Mouse (Mus musculus) right cerebral cortex, postnatal 25 days (tissue): Measurements from ENCODE around the gene Get4.

Experiments
- DNase-seq: peaks from one replicate; pipeline ENCODE4 v3.0.0; 2022

The Get4 gene

DNA sequence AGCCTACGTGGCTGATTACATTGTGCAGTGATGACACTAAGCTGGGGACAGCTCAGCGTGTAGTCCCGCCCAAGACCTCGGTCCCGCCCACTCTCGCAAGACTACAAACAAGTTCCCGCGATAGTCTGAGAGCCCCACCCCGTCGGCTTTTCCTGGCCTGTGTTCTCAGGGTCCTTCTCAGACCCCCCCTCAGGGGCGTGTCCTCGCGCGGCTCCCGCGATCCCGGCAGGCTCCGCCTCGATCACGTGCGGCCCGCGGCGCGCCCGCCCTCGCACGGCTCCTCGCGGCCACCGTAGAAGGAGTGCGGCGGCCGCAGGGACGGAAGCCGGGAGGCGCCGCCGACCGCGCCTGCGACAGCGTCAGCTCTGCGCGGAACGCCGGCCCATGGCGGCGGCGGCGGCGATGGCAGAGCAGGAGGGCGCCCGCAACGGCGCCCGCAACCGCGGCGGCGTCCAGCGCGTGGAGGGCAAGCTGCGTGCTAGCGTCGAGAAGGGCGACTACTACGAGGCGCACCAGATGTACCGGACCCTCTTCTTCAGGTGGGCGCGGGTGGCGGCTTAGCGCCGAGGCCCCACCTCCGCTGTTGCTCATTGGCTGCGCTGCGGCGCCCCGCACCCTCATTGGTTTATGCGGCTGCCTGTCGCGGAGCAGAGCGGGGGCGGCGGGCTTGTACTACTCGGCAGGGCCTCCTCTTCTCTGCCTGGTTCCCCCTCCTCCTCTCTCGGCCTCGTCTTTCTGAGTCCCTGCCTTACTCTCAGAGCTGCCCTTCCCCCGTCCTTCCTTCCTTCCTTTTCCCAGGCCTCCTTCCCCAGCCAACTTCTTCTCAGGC, at the start of gene Get4:
Gene Get4 (plus strand): TSS at position 244 of the 829 bp plus-strand sequence.
- peak; percentile 98 for DNase-seq

DNA sequence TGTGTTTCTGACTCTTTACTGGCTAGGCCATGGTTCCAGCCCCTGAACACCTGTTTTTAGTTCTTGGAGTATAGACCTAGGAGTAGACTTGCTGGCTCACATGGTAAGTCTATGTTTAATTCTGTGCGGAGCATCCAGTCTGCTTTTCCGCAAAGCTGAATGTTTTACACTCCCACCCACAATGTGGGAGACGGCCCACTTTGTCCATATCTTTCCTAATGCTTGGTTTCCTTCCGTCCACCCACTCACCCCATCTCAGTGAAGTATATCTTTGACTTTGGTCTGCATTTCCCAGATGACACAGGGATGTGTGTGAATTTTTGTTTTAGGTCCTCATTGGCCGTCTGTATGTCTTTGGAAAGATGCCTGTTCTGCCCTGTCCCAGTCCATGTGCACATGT, 48.8 kb upstream of the Get4 start:
- no peak for DNase-seq

DNA sequence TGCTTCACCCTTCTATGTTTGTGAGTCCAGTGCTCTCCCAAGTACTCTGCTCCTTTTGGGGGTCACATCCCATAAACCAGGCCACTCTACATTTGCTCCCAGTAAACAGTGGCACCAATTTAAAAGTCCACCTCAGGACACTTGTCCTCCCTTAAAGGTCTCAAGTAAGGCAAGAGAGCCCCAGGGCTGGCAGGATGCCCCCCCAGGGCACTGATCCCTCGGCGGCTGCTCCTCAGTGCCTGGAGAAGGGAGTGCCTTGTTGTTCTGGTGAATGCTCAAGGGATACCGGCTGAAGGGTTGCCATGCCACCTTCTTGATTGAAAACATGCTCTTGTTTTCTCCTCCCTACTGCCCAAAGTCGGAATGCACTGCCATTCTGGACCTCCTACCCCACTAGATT, 46.0 kb upstream of the Get4 start:
- DNase-seq: no peak

DNA sequence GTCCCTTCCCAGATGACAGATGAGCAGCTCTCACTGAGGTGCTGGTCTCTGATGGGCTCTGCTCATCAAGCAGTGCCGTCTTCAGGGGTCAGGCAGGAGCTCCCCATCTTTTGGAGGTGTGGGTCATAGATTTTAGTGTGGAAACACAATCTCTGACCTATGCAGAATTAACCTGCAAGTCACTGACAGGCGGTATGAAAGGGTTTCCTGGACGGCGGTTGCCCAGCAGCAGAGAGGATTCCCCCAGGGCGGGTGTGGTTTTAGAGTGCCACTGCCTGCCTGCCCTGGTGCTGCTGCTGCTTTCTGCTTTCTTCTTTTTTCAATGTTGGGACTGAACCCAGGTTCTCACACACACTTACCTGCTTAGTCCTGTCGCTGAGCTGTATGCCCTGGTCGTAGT, 45.6 kb upstream of the Get4 start:
- no peak for DNase-seq

DNA sequence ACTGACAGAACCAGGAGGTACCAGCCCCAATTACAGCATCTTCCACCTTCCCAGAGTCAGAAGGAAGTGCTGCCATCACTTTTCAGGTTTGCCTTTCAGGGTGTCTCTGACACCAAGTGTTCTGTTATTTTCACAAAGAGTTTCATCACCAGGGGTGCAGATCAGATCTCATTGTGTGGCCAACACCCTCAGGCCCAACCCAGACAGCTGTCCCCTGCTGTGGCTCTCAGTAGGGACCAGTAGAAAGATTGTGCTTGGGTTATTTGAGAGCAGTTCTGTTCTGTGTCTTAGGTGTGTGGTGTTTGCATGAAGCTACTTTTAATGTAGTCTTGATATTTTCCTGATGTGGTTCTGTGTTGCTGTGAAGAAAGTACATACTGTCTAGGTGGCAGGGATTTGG, 43.9 kb upstream of the Get4 start:
- DNase-seq: no peak

DNA sequence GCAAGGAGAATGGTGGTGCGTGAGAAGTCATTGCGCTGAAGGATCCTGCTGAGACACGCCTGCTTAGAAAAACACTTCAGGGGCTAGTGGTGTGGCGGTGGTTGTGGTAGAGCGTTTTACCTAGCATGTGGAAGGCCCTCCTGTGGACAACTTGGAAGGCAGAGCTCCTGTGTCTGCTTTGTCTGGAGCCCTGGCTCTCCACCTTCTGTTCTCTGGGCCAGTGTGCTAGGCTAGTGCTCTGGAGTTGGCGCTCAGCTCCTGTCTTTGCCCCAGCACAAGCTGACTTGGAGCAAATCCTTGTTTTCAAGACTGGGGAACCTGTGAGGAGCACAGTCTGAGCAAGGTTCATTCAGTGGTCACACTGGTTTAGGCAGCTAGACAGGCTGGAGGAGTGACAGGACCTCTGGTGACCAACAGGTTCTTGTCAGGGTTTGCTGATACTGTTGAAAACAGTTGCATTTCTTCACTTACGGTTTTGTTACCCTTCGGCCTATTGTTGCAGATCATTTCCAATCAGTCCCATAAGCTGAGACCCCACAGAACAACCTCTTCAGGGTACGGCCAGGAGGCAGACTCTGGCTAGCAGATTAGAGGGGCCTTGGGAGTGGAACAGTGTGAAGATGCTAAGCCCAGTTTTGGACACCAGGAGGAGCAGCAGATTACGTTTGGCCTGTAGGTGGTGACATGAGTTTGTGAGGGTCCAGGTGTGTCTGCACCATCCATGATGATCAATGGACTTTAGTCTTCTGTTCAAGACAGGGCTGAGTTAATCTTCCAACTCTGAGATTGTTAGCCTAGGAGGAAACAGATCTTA, 43.0 kb upstream of the Get4 start:
- no peak for DNase-seq

DNA sequence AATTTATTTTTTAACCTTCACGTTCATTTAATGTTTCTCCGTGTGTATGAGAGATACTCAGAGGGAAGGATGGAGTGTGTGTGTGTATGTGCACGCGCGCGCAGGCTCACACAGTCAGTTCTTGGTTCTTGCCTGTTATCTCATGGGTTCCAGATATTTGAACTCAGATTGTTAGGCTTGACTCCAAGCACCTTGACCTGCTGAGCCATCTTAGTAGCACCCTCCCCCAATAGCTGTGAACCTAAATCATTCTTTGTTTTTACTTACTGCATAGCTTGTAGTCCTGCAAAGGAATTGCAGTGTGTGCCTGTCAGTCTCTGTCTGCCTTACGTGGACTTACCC, 42.5 kb upstream of the Get4 start:
- no peak for DNase-seq

DNA sequence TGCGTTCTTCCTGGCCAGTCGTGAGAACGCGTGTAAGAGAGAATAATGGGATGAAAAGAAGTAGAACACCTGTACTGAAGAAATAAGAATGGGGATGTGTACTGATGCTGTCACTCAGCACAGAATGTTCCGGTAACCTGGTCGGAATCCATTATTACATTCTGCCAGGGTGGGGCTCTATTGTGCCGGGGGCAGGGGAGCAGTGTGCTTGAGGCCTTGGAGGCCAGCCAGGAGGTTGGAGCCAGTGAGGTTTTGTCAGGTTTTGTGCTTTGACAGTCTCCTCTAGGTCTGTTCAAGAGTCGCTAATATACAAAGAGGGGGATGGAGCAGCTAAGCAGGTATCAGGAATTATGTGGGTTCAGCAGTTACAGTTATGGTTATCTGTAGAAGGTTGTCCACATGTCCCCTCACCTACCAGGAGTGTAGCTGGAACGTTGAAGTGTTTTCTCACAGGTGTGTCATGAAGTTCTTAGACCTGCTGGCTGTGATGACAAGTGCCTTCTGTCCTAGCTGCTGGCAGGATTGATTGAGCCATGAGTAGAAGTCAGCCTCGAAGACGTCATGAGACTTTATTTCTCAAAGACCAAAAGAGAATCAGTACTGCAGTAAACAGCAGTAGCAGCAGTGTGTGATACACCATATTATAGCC, 40.3 kb upstream of the Get4 start:
- no peak for DNase-seq

DNA sequence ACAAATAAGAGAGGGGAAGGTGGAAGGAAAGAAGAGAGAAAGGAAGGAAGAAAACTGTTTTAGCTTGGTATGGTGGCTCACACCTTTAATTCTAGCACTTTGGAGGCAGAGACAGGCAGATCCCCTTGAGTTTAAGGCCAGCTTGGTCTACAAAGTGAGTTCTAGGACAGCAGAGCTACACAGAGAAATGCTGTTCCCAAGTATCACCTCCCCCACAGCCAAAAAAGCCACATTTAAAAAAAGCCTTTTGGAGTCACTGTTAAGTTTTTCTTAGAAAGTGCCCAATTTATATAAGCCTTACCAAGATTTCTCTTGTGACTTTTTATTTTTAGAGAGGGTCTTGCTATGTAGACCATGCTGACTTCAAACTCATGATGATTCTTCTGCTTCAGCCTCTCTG, 37.8 kb upstream of the Get4 start:
- DNase-seq: no peak

DNA sequence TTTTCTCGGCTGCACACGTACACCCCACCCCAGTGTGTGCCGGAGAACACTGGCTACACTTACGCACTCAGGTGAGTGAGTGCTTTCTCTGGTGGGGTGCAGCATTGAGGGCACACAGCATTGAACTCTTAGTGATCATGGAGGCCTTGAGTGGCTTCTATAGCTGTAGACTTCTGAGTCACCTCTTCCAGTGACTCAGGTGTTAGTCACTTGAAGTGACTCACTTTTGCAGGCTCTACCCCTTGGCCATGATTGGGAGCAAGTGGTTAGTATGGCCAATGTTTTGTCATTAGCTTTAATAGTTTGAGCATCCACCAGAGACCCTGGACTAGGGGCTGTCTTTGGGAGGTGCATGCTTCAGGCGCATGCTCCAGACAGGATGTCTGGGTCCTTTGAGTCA, 36.9 kb upstream of the Get4 start:
- no peak for DNase-seq

DNA sequence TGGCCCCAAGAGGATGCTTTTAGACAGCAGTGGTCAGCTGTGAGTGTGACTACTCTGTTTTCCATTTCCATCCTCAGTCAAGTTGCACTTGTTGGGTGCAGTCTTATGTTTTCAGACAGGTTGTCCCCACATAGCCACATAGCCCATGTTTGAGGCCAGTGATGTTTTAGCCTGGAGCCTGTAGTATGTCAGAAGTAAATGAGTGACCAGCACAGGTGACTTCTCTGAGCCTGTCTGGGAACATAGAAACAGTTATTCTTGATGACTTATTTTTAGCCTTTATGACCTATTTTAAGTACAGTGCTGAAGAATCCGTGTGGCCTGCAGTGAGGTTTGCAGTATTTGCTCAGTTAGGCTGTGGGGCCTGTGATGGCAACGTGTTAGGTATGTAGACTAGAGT, 36.0 kb upstream of the Get4 start:
- no peak for DNase-seq

DNA sequence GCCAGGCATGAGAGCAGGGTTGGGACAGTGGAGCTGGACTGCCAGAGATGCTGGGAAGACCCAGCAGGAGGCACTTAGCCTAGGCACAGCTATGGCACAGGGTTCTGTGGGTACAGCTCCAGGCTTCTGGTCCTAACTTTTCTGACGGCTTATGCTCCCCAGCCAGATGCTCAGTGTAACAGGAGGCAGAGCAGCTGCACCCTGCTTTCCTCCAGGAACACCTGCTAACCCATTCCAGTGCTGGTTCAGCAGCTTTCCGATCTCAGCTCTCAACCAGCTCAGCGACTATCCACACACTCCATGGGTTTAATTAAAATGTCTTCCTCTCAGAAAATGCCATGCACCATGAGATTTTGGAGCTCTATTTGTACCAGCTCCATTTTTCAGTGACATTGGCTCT, 35.4 kb upstream of the Get4 start:
- DNase-seq: no peak

DNA sequence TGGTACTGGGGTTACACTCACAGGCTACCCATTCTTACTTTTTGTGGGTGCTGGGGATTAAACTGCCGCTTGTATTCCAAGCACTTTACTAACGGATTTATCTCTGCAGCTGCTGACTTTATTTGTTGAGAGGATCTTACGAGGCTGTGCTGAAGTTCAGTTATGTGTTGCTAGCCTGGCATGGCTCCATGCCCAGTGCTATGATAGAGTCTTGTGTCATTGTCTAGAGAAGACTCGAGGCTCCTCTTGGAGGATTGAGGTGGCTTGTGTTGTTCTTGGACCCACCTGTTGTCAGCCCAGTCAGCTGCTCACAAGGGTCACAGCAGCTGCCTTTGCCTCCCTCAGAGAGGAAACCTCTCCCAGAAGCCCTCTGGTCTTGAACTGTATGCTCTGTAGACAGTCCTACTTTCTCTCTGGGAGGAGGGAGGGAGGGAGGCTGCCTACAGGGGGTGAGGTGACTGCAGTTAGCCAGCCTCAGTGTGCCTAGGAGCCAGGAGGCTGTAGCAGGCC, 32.1 kb upstream of the Get4 start:
- no peak for DNase-seq

DNA sequence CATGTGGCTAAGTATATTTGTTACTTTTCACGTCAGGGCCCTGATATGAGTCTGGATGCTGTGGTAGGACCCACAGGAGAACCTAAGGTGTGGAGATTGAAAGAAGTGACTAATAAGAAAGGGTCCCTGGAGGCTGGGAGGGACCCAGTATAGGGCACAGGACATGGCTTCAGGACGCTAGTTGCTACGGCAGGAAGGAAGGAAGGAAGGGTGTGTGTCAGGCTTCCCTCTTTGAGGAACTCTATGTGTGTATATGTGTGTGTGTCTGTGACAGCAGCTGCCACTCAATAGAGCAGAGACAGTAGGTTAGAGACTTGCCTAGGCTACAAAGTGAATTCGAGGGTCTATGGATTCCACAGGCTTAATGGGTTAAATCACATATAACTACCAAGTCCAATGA, 31.5 kb upstream of the Get4 start:
- DNase-seq: no peak

DNA sequence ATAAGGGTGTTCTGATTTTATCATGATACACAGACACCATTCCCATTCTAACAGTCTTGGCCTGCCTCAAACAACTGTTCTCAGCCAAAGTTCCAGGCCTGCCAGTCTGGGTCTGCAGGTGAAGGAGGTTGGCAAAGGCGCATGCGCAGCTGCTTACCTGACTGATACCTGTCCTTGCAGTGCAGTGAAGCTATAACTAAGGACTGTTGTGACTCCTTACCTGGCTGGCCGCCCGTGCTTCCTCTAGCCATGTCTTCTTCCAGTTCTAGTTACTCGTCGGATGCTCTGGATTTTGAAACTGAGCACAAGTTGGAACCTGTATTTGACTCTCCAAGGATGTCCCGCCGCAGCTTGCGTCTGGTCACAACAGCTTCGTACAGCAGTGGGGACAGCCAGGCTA, 28.8 kb upstream of the Get4 start:
- DNase-seq: no peak

DNA sequence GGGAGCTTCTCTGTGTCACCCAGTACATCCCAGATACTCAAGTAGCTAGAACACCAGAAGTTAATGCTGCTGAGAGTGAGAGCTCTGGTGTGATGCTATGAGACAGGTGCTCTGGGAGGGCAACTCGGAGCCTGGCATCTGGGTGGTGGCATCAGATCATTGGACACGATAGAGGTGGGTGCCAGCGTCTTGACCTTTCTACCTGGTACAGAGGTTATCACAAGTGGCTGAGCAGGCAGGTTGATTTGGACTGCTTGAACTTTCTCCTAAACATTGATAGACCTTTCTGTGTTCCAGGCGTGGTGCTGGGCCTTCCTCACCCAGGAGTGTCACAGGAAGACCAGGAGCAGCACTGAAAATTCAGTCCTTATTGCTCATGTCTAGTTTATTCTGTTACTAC, 24.9 kb upstream of the Get4 start:
- DNase-seq: no peak

DNA sequence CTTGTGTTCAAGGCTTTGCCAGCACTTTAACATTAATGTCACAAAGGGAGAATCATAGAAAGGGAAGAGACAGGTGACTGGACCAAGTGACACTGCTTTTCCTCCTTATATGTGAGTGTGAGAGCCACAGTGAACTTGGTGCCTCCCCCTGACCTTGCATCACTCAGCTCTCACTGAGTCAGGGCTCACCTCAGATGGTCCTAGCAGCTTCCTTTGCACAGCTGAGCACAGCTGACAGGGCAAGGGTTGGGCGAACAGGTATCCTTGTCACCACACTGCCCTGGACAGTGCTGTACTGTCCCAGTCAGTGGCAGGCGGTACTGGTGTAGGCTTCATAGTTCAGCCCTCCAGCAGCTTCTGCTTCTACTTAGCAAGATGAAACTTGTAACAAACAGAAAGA, 24.5 kb upstream of the Get4 start:
- no peak for DNase-seq

DNA sequence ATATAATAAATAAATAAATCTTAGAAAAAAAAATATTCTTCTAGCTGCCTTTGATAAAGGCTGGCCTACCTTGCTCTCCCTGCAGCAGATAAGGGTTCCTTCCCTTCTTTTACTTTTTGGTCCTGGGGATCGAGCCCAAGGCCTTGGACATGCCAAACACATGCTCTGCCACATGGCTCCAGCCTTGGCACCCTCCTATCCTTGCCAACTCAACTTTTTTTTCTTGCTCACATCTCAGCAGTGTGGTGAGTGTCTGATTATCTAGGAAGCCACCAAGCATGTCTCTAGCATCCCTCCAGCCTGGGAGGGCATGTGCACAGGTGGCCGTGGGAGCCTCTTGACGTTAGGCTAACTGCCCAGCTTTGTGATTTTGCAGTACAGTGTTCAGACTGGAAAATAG, 23.8 kb upstream of the Get4 start:
- DNase-seq: no peak

DNA sequence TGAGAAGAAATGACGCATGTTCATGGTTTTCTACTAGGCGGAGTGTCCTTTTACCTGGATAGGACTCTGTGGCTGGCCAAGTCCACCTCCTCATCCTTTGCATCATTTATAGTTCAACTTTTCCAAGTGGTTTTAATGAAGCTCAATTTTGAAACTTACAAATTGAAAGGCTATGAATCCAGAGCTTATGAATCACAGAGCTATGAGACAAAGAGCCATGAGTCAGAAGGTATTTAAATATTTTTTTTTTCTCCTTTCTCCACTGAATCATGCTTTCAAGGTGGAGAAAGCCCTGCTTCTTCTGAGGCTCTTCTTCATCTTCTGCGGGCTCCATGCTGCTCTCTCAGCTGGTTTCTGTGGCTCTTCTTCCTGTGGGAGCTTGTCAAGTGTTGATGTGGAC, 22.4 kb upstream of the Get4 start:
- DNase-seq: no peak

DNA sequence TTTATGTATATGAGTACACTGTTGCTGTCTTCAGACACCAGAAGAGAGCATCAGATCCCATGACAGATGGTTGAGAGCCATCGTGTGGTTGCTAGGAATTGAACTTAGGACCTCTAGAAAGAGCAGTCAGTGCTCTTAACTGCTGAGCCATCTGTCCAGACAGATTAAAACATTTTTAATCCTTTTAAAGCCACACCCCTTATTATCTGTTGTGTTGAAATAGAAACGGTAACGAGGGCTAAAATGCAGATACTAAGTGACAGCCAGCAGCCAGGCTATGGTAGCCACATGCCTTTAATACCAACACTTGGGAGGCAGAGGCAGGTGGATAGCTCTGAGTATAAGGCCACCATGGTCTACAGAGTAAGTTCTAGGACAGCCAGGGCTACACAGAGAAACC, 20.0 kb upstream of the Get4 start:
- no peak for DNase-seq

DNA sequence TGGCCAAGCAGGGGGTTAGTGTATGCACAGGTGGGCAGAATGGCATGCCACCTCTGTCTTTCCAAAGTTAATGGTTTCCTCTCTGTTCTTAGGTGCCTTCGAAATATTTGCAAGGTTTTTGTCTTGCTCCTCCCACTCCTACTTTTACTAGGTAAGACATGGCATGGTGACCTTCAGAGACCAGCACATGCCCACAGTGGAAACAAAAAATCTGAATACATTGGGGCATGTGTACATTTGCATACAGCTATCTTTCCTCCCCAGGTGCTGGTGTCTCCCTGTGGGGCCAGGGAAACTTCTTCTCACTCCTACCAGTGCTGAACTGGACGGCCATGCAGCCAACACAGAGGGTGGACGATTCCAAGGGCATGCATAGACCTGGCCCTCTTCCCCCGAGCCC, 17.7 kb upstream of the Get4 start:
- no peak for DNase-seq

DNA sequence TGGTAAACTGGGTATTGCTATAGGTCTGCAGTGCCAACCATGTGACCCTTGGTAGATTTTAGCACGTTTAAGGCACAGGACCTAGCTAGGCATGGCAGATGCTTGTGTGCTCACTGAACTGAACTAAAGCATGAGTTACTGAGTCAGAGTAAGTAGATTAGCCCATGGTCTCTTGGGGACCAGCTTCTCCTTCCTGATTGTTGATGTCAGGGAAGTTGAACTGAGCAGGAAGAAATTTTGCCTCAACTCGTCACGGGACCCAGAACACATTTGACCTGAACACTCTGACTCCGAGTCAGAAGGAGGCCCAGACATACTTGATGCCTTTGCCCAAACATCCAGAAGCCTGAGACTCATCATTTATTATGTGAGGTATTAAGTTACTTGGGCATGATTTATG, 14.7 kb upstream of the Get4 start:
- DNase-seq: no peak

DNA sequence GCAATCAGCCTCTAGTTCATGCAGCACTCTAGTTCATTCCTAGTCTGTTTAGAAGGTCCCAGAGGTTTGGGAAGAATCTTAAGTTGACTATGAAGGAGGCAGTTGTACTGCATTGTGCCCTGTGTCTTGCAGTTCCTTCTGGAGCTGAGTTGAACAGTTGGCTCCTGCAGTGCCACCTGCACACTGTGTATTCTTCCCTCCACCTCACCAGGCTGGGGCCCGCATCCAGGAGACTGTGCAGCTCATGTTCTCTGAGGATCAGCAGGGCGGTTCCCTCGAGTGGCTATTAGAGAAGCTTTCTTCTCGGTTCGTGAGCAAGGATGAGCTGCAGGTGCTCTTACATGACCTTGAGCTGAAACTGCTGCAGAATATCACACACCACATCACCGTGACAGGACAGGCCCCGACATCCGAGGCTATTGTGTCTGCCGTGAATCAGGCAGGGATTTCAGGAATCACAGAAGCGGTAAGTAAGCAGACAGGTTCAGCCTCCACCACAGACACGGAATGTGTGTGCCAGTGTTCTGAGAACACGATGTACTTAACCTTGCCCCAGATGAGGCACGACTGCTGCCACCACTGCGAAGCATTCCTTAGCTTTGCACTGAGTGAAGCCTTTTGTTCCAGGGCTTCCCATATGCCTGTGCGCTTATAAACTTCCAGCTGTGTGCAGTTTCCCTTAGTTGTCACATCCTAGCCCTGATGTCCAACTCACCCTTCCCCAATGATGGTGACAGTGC, 10.9 kb upstream of the Get4 start:
- DNase-seq: peak; percentile 36
